Mouse (Mus musculus): ENCODE results near the gene Gm45062.

- TF ChIP-seq POLR2A (IDR thresholded peaks at IDR 0.05; ENCODE audit: low read depth, low read length) (no peak), CTCF (IDR thresholded peaks at IDR 0.05; ENCODE audit: extremely low read depth, insufficient read length, insufficient replicate concordance, low read depth, low read length) (no peak)
These were observed 369.0 kb downstream of the Gm45062 start for GRCm38 (mm10) chr6:8628226-8628625.
